ENCODE assay signal across 23 mouse cellular contexts in the genomic region with DNA sequence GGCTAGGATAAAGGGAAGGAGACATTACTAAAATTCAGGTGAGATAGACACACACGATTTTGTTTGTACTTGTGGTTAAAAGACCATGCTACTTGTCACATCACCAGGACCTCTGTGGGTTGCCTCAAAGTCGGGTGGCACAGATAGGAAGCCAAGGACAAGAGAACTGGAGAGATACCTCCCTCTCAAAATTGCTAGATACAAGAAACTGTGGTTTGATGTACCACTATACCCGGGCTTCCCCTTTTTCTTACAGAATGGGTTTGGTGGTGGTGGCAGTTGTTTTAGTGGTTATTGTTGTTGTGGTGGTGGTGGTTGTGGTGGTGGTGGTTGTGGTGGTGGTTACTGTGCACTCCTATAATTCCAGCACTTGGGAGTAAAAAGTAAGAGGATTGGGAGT. TPM values are rescaled to one million over a fixed set of nuclear protein-coding genes. Genes with fewer than 3 reads are reported as not detected.
"Had no signal": no experiment of that assay in that cellular context is flagged by ENCODE, and none has a peak within 500 bp of the region (broad histone marks: within the 10 kb centered on the region; RNA-seq: fewer than 3 reads in every experiment).

No protein-coding gene starts in this region.

- H3K9ac ChIP-seq: liver, embryonic 15.5 days; liver, postnatal 0 days; lung, embryonic 15.5 days; midbrain, embryonic 13.5 days; neural tube, embryonic 13.5 days; neural tube, embryonic 15.5 days had no signal

- H3K36me3 ChIP-seq: liver, embryonic 15.5 days; lung, embryonic 15.5 days; midbrain, embryonic 10.5 days; midbrain, embryonic 13.5 days; neural tube, embryonic 13.5 days; neural tube, embryonic 15.5 days had no signal

- H3K4me2 ChIP-seq: liver, embryonic 15.5 days; lung, embryonic 15.5 days; midbrain, embryonic 13.5 days; neural tube, embryonic 13.5 days; neural tube, embryonic 15.5 days had no signal

- H3K4me1 ChIP-seq: liver, embryonic 15.5 days had no signal

- DNase-seq: liver, postnatal 0 days; lung, adult 2 months; lung, postnatal 14 days; lung, postnatal 36 days; retina, postnatal 1 day; right cerebral cortex, adult 18-20 months; right cerebral cortex, postnatal 25 days; right cerebral cortex, postnatal 4 days; spleen, adult 18-20 months; thymus, adult 18-20 months; thymus, postnatal 25 days had no signal

- ATAC-seq: liver, postnatal 0 days; lung, postnatal 0 days; midbrain, embryonic 13.5 days; midbrain, embryonic 16.5 days had no signal

- H3K9me3 ChIP-seq: liver, embryonic 15.5 days; lung, embryonic 15.5 days; midbrain, embryonic 10.5 days; midbrain, embryonic 13.5 days; neural tube, embryonic 13.5 days; neural tube, embryonic 15.5 days had no signal

- H3K4me3 ChIP-seq: liver, embryonic 15.5 days; lung, embryonic 15.5 days; midbrain, embryonic 10.5 days; midbrain, embryonic 13.5 days; myocyte; neural tube, embryonic 13.5 days; neural tube, embryonic 15.5 days had no signal

- H3K27ac ChIP-seq: liver, embryonic 15.5 days; lung, embryonic 15.5 days; macrophage; midbrain, embryonic 13.5 days; neural tube, embryonic 13.5 days; neural tube, embryonic 15.5 days had no signal

RNA-seq across cellular contexts. Expression of gene Lgr6, which starts 22.8 kb away (rescaled TPM):
- total RNA-seq: megakaryocyte, adult 5-6 weeks; megakaryocyte-erythroid progenitor cell, adult 5-6 weeks had no signal
- polyA plus RNA-seq: macrophage had no signal
